Mouse (Mus musculus): ENCODE measurements at regions not wholly inside any gene's neighbourhood (a gene's known extent, or its start where the extent isn't known, plus 50 kb on each side); places are given as distances from the start of the nearest gene placed in this dataset.

- peaks cover 10% of the 10 kb centered on the region for H3K9me3 ChIP-seq
- no peak for TF ChIP-seq GATA1 (IDR thresholded peaks at IDR 0.05; ENCODE audit: borderline replicate concordance, low read length)
- no peak for TF ChIP-seq FLI1 (IDR thresholded peaks at IDR 0.05; ENCODE audit: low read length)
- H3K36me3 ChIP-seq (replicated peaks; ENCODE audit: low read length) = no peaks in the 10 kb centered on the region
These were observed 95.7 kb upstream of the Plxnc1 start for GRCm38 (mm10) chr10:95040258-95040895.

DNA sequence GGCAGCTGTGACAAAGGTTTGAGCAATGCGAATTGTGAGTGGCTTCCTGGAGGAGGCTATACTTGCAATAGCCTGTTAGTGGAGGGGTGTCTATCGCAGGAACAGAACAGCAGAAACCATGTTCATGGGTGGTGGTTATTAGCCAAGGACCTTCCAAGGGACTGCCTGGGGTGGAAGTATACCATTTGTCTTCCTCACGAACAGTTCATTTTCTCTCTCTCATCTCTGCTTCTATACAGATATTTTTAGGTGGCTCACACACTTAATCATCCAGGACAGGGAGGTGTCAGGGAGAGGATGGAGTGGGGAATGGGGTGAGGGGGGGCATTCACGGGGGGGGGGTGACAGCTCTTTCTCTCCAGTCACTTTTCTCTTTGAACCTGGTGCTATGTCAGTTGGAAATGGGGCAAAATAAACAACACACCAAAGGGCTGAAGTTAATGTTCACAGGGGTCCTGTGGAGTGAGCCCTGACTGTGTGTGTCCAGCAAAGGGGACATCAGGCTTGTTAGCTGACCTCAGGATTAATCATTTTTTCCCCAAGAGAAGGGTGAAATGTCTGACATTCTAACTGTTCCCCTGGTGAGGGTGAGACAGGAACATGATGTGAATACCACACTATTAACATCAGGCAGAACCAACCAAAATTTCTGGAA, 91.5 kb upstream of the Plxnc1 start:
- no peaks in the 10 kb centered on the region for H3K36me3 ChIP-seq (replicated peaks; ENCODE audit: low read length)
- peaks cover 8% of the 10 kb centered on the region for H3K4me1 ChIP-seq
- peaks cover 18% of the 10 kb centered on the region for H3K27me3 ChIP-seq (replicated peaks)
- H3K9me3 ChIP-seq = 0 out of 2 replicates have a peak, but pooled peaks cover 3% of the 10 kb centered on the region
- no peak overlapping the region for H3K4me3 ChIP-seq (replicated peaks)
- TF ChIP-seq GATA1 (IDR thresholded peaks at IDR 0.05; ENCODE audit: borderline replicate concordance, low read length) (no peak), FLI1 (IDR thresholded peaks at IDR 0.05; ENCODE audit: low read length) (no peak)

More at GRCm38 (mm10) chr10:95040258-95040895, 95.7 kb upstream of the Plxnc1 start:
- no peaks in the 10 kb centered on the region for H3K4me1 ChIP-seq
- peaks cover 19% of the 10 kb centered on the region for H3K27me3 ChIP-seq (replicated peaks)
- no peak overlapping the region for H3K4me3 ChIP-seq (replicated peaks)

GRCm38 (mm10) chr10:95035371-95035770, 90.7 kb upstream of the Plxnc1 start:
- Histone ChIP-seq H3K4me1 (peaks cover 8% of the 10 kb centered on the region), H3K27me3 (replicated peaks) (peaks cover 22% of the 10 kb centered on the region), H3K9me3 (0 out of 2 replicates have a peak, but pooled peaks cover 3% of the 10 kb centered on the region), H3K36me3 (replicated peaks; ENCODE audit: low read length) (no peaks in the 10 kb centered on the region), H3K4me3 (replicated peaks) (no peak overlapping the region)
- TF ChIP-seq GATA1 (IDR thresholded peaks at IDR 0.05; ENCODE audit: borderline replicate concordance, low read length) (no peak), FLI1 (IDR thresholded peaks at IDR 0.05; ENCODE audit: low read length) (no peak)

DNA sequence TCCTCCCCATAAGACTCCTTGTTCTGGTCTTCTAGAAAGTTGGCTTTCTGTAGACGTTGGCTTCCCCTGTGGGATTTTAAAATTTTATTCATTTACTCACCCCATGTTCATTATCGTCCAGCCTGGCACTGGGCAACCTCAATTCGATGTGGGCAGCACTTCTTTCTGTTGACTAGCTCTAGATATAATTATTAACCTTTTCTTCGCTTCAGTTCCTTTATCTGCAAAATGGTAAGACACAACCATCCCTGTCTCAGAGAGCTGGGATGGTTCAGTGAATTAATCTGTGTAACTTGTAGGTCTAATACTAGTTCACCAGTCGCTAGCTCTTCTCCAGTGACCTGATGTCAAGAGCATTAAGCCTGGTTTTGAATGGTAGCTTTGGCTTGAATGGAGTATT, 89.9 kb upstream of the Plxnc1 start:
- Histone ChIP-seq H3K9me3 (no peaks in the 10 kb centered on the region), H3K27me3 (replicated peaks) (peaks cover 19% of the 10 kb centered on the region), H3K36me3 (replicated peaks; ENCODE audit: low read length) (no peaks in the 10 kb centered on the region), H3K4me1 (peaks cover 8% of the 10 kb centered on the region), H3K4me3 (replicated peaks) (no peak overlapping the region)
- TF ChIP-seq FLI1 (IDR thresholded peaks at IDR 0.05; ENCODE audit: low read length) (no peak), GATA1 (IDR thresholded peaks at IDR 0.05; ENCODE audit: borderline replicate concordance, low read length) (no peak)

DNA sequence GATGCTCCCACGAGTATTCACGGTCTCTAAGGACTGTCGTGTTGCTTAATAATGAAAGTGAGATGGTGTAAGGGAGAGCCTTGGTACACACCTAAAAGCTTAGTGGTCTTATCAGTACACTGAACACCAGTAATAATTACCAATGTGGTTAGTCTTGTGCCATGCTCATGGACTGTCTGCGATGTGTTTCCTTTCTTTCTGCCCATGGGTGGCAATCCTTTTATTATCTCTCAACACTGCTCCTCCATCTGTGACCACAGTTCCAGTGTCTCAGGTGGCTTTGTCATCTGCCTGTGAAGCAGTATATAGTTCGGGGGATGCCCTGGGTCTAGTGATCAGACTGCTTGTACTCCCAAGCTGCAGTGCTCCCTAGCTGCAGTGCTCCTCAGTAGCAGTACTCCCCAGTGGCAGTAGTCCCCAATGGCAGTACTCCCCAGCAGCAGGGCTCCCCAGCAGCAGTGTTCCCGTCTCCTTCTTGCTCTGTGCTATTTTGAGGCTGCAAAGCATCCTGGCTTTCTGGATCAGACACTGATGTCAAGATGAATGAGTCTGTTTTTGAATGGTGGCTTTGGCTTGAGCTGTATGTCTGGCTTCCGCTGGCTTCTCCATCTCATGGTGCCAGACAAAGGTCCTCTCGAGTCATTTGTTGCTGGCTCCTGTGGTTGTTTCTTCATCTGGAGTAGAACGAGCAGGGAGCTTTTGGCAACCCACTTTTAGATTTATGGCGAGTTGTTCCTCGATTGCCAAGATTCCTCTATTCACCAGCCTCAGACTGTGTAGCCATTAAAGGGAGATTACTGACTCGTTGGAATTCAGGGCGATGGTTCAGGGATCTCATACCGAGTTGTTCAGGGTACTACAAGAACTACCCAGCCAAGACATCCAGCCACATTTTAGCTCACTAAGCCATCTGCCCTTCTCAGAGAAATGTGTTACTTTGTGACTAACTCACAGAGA, 88.4 kb upstream of the Plxnc1 start:
- Histone ChIP-seq H3K9me3 (no peaks in the 10 kb centered on the region), H3K36me3 (replicated peaks; ENCODE audit: low read length) (no peaks in the 10 kb centered on the region), H3K27me3 (replicated peaks) (peaks cover 22% of the 10 kb centered on the region), H3K4me1 (peaks cover 8% of the 10 kb centered on the region), H3K4me3 (replicated peaks) (peak overlapping the region; percentile 35)
- TF ChIP-seq GATA1 (IDR thresholded peaks at IDR 0.05; ENCODE audit: borderline replicate concordance, low read length) (no peak), FLI1 (IDR thresholded peaks at IDR 0.05; ENCODE audit: low read length) (no peak)

DNA sequence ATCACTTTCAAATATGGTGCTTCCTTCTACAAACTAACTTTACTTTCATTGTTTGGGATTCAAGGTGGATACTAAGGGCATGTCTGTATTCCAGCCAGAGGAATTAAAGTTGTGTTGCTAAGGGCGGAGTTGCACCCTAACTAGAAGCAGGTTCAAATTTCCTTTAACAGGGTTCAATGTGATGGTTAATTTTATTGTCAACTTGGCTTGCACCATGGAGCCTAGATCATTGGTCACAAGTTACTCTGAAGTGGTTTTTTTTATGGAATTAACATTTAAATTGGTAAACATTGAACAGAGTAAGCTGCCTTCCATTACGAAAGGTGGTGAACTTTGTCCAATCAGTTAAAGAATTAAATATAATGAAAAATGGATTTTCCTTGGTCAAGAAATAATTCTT, 86.7 kb upstream of the Plxnc1 start:
- Histone ChIP-seq H3K4me3 (replicated peaks) (no peak overlapping the region), H3K36me3 (replicated peaks; ENCODE audit: low read length) (no peaks in the 10 kb centered on the region), H3K9me3 (no peaks in the 10 kb centered on the region), H3K4me1 (peaks cover 8% of the 10 kb centered on the region), H3K27me3 (replicated peaks) (peaks cover 23% of the 10 kb centered on the region)
- TF ChIP-seq GATA1 (IDR thresholded peaks at IDR 0.05; ENCODE audit: borderline replicate concordance, low read length) (no peak), FLI1 (IDR thresholded peaks at IDR 0.05; ENCODE audit: low read length) (no peak)

- H3K9me3 ChIP-seq = no peaks in the 10 kb centered on the region
- no peak for TF ChIP-seq GATA1 (IDR thresholded peaks at IDR 0.05; ENCODE audit: borderline replicate concordance, low read length)
- no peak for TF ChIP-seq FLI1 (IDR thresholded peaks at IDR 0.05; ENCODE audit: low read length)
- H3K36me3 ChIP-seq (replicated peaks; ENCODE audit: low read length) = no peaks in the 10 kb centered on the region
- H3K4me3 ChIP-seq (replicated peaks) = no peak overlapping the region
- peaks cover 8% of the 10 kb centered on the region for H3K4me1 ChIP-seq
- peaks cover 22% of the 10 kb centered on the region for H3K27me3 ChIP-seq (replicated peaks)
These were observed 86.2 kb upstream of the Plxnc1 start for GRCm38 (mm10) chr10:95030801-95031200.

- Histone ChIP-seq H3K36me3 (replicated peaks; ENCODE audit: low read length) (no peaks in the 10 kb centered on the region), H3K9me3 (no peaks in the 10 kb centered on the region), H3K4me3 (replicated peaks) (no peak overlapping the region), H3K27me3 (replicated peaks) (peaks cover 19% of the 10 kb centered on the region), H3K4me1 (peaks cover 8% of the 10 kb centered on the region)
- TF ChIP-seq GATA1 (IDR thresholded peaks at IDR 0.05; ENCODE audit: borderline replicate concordance, low read length) (no peak), FLI1 (IDR thresholded peaks at IDR 0.05; ENCODE audit: low read length) (no peak)
These were observed 84.9 kb upstream of the Plxnc1 start for GRCm38 (mm10) chr10:95029554-95029953.

DNA sequence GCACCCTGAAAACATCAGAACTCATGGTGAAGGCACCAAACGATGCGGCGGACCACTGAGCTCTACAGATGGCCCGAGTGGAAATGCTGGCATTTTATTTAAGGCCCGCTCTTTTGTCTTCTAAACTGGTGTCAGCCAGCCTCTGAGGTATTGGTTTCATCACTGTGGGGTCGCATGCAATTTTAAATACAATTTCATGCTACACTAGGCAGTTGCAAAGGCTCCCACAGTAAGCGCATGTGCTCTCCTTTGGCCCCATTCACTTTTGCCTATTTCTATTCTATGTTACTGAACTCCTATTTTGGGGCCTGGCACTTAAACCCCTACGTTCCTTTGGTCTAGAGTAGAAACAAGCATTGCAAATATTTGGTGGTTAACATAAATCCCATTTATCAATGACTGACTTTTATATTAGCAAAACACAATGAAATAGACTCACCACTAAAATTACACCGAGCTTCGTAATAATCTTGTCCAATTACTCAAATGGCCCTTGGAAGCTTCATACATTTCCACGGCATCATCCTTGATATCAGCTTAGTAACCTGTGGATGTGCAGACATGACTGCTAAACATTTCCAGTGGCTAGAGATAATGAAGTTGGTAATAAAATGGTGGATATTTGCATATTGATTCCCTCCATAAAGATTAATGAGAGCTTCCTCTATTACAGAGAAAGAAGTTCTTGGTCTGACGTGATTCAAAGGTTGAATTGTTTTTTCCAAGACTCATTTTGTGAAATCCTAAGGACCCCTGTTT, 81.1 kb upstream of the Plxnc1 start:
- TF ChIP-seq GATA1 (IDR thresholded peaks at IDR 0.05; ENCODE audit: borderline replicate concordance, low read length) = no peak
- no peak for TF ChIP-seq FLI1 (IDR thresholded peaks at IDR 0.05; ENCODE audit: low read length)
- H3K36me3 ChIP-seq (replicated peaks; ENCODE audit: low read length) = no peaks in the 10 kb centered on the region
- H3K4me3 ChIP-seq (replicated peaks) = no peak overlapping the region
- H3K27me3 ChIP-seq (replicated peaks) = peaks cover 19% of the 10 kb centered on the region
- no peaks in the 10 kb centered on the region for H3K4me1 ChIP-seq
- H3K9me3 ChIP-seq = peaks cover 8% of the 10 kb centered on the region; the same call in 1 of the 2 replicates

Data from megakaryocyte, embryonic 14.5 days (primary cell).